Mouse (Mus musculus) heart, postnatal 4 days (tissue): ENCODE measurements around the gene Pcdh7. TPM values are rescaled to one million over a fixed set of nuclear protein-coding genes. Genes with fewer than 3 reads are reported as not detected.

Experiments used
- DNase-seq: peaks from one replicate; pipeline ENCODE4 v3.0.0; 2021
- total RNA-seq, 2 experiments: library from RNA; stranded (reverse); gene quantifications; 2 replicates each; pipeline ENCODE4 v1.2.3; 2021

The Pcdh7 gene
- total RNA-seq, 2 experiments from 2014 or later = 148 to 160 TPM

DNA sequence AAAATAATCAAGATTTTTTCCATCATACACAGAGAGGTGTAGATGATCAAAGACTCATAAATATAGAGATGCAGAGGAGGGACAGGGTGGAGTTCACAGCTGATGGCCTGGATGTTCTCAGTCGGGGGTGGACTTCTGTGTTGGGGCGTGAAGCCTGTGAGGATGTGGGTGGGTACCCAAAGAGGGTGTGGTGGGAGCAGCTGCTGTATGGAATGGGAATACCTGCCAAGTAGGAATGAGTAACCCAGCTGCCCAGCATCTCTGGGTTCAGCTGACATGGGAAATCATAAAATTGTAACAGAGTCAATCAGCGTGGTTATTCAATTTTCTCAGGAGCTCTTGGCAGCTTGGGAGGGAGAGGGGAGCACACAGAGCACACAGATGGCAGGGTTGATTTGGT is 85.3 kb downstream of the Pcdh7 start:
- no peak for DNase-seq

DNA sequence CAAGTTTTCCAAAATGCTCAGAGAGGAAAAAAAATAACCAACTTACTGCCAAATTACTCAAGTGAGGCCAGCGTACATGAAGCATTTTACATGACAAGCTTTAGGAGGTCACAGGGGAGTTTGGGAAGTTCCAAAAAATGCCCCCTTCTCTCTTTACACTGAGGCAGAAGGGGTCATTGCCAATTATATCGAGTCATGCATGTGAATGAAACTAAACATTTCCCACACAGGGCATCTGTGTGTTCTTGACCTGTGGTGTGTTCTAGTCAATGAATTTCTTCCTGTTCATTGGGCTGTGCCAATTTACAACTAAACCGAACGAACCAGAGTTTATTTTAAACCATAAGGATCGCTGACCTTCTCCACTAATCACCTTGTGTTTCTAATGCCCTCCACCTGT is 86.1 kb downstream of the Pcdh7 start:
- DNase-seq = no peak

DNA sequence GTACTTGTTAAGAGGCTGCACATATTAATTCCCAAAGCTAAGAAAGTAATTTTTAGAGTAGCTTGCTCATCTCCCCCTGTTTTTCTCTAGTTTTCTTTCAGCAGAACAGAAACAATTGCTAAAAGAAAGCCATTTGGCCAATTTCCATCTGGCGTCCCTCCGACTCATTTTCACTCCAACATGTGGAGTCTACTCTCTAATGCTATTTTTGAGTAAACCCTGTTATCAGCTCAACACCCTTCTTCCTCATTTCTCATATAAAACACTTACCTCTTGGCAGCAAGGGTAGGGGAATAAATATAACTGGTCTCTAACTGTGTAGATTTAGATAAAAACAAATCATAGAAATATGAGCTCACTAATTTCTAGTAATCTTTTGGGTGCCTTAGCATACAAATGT is 89.6 kb downstream of the Pcdh7 start:
- DNase-seq = peak; percentile 45

DNA sequence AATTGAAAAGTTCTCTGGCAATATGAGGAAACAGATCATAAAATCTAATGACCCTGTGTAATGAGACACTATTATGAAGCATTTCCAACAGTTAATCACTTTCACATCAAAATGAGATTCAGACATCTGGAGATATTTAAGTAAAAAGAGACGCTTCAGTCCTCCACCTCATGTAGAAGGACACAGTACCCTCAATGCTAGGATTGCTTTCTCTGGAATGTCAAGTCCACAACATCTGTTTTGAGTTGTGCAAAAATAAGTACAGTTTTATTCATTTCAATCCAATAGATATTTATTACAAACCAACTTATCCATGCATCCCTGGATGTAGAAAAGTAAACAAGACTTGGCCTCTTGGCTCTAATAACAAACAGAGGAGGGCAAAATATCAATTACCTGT is 92.9 kb downstream of the Pcdh7 start:
- no peak for DNase-seq

DNA sequence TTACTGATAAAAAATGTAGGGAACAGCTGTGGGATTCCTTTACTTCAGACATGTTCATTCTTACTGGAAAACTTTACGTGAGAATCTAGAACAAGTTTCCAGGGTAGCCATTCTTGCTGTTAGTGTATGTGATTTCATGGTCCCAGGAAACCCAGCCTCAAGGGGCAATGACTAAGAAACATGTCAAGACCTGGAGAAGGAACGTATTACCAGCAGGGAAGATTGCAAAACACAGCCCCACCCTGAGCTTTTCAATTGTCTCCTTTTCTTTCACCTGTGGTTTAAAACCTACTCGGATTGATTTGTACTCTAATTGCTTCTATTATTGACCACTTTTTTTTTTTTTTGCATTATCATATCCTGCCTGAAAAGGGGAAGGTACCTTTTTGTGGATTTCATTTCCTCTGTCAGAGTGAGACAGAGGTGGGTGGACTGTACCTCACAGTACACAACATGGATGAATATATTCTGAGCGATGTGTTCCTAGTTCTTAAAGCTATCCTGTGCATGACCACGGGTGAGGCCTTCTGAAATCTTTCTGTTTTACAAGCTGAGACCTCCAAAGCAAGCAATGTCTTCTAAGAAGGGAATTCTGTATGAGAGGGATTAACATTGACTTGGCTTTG is 98.3 kb downstream of the Pcdh7 start:
- DNase-seq = no peak

DNA sequence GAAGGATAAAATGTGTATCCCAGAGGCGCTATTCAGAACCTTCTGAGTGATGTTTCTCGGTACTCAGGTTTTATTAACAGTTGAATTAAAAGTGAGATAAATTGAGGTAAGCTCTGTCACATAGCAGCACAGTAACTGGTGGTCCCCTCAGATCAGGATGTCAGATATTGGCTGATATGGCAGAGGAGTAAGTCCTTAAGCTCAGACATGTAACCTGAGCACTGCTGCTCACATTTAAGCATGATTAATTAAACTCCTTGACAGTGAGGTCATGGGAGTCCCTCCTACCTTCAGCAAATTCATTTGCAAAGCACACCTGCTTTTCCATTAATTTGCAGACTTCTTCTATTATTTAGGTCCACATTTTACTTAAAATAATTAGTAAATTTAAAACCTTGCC is 102.0 kb downstream of the Pcdh7 start:
- no peak for DNase-seq

DNA sequence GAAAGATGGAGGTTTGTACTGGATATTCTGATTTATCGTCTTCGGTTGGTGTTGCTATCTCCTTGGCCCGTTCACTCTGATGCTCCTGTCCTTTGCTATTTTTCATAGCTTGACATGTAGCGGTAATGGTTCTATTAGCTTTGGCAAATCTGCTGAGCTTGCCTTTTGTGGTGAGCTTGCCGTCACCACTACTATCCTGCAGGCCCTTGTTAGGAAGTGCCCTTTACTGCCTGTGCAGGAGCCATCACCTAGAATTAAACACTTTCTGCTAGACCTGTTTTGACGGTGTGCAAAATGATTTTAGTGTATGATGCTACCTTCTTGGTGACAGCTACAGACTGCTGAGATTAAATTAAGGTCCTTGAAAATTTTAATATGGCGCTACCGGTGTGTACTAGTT is 103.3 kb downstream of the Pcdh7 start:
- DNase-seq = no peak

DNA sequence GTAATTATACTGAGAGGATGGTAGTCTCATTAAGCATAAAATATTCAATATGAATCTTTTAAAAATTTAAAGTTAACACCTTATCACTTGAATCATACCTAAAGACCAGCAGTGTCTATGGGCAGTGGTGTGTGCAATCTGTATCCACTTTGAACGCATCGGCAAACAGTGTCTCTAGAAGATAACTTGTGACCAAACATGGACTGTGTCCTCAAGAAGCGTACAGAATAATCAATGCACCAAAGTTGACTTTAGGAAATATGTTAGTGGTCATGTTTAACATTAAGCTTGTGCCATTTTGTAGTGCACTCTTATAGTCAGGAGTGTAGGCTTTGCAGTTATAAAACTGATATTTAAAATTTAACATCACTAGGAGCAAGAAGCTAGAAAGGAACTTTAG is 110.7 kb downstream of the Pcdh7 start:
- DNase-seq = no peak

DNA sequence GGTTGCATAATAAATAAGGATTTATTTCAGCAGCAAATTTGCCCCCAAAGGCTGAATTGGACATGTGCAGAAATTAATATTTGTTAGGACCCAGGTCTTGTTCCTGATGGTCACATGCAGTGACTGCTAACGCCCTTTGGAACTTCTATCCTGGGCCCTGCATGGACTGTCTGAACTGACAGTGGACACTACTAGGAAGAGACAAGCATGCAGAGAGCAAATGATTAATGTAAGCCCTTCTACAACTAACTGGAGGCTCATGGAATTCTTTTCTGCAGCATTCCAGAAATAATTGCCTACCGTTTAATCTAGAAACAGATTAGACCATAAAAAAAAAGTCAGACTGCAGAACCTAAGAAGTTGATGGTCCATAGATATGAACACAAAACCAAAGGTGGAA is 119.4 kb downstream of the Pcdh7 start:
- DNase-seq = no peak

DNA sequence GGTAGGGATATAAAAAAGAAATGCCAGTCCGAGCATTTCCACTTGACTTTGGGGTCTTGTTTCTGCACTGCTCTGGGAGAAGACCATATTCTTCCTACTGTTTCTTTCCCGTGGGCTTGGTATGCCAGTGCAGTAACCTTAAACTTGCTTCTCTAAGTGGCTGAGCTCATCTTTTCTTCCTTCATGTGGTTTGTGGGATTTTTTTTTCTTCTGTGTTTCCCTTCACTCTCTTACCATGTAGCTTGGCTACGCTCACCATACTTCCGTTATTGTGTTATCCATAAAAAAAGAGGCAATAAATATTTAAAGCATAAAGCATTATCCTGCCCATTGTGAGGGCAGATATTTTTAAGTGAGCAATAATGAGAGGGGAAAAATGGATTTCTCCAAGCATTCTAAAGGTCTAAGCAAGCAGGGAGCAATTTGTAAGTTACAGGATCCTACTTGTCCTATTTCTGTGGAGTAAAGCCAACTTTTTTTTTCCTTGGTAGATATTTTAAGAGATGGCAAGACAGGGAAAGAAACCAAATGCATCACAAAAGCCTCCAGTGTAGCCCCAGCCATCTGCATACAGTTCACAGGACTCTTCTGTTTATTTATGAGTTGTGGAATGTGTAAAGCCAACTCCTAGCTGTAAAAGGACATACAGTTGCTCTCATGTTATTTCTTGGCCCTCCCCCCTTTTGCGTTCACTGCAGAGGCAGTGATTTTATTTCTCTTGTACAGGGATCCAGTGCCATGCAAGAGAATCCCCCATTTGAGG is 123.8 kb downstream of the Pcdh7 start:
- DNase-seq = no peak

DNA sequence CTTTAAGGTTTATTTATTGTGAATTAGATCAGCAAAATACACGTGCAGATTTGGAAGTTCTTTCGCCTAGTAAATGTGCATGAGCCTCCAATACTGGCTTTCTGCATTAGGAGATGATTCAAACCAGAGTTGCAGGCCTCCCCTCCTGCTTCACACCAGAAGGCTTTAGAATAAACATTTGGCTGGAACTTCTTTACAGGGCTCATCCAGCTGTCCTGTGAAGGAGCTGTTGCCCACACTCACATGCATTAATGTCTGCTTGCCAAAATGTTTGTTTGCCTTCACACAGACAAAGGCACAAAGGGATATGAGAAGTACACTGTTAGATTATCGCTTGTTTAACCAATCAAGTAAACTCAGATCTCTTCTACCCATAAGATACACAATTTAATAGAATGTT is 129.7 kb downstream of the Pcdh7 start:
- no peak for DNase-seq

DNA sequence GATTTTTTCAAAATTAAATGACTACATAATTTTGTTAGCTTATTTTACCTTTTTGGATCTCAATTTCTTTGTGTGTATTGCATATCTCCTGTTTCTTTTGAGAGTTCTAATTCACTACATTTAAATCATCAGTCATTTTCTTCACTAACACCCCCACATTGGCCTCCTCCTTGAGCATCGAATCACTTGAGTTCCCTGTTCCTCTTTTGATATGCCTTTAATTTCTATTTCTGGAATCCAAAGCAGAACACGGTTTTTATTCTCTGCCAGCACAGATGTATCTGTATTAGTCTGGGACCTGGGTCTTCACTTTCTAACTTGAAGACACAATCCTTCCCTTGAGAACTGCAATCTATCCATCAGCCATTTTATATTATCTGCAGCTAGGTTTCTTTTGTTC is 132.3 kb downstream of the Pcdh7 start:
- no peak for DNase-seq

DNA sequence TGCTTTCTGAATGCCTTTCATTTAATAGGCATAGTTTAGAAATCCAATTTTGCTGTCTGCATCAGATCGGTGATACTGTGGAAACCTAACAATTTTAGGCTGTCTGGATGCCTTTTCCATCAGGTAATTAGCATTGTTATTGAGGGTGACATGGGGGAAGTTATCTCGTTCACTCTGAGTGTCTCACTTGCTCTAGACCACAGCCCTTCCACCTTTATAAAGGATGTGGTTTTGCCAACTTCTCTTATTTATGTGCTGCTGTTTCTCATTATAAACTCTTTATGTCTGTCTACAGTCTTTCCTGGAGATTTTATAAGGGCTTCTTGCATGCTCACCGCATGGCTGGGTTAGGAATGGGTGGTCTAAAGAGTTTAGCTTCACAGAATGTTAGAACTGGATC is 139.5 kb downstream of the Pcdh7 start:
- no peak for DNase-seq

DNA sequence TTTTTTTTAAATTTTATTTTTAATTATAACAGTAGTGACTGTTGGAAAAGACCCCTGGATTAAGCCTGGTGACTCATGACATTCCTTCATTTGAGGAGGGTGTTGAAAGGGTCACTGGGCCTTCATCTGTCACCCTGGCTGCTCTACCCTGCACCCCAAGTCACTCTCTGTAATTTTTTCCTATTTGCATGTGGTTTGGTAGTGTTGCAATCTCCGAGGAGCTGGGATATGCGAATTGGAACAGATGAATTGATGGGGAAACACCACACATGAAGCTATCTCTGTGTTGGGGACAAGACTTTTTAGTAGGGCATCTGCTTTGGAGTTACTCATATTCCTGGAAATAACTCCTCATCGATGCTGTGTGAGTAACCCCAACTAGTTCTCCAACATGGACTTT is 146.5 kb downstream of the Pcdh7 start:
- DNase-seq = no peak

DNA sequence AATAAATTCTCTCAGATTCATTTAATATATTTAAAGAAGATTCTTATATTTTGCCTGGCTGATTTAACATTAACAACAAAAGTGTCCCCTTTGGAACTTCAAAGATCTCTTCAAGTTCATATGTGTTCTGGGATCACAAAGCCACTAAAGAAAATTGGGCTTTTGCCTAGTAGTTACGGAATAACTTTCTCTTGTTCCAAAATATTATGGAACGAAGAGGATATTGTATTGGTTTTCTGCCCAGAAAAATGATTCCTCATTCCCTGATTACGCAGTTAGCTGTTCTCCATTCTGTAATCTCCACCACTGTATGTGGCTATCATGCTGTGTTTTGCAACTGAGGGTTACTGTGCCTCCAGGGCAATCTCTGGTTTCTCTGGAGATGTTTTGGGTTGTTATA is 147.5 kb downstream of the Pcdh7 start:
- DNase-seq = no peak

DNA sequence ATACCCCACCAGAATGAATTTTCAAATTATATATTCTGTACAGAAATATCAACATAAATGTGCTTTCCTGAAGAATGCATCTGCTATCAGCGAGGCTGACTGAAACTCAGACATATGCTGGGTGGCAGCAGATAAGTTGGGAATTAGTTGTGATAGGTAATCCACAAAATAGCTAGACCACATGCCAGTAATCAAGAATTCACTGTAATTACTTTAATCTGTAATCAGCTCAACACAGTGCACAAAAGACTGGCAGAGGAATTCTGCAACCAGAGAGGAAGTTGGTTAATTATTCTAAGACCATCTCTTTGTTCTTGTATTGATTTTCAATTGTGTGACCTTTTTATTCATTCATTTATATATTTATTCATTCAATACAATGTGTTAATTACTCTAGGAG is 148.3 kb downstream of the Pcdh7 start:
- no peak for DNase-seq

DNA sequence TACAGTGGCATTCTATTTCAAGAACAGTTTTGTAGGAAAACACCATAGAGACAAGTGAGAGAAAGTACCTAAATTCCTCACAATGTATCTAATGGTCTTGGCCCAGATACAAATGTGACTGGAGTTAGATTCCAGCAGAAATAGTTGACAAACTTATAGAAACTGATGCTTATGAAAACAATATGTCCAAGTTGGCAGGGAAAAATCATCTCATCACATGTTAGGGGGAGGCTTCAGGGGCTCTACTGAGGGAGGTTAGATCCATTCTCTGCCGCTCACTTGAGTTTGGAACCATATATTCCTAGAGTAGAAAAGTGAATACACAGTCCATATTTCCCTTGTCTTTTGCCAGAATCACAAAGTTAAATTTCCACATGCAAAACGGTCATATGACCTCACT is 150.1 kb downstream of the Pcdh7 start:
- no peak for DNase-seq

DNA sequence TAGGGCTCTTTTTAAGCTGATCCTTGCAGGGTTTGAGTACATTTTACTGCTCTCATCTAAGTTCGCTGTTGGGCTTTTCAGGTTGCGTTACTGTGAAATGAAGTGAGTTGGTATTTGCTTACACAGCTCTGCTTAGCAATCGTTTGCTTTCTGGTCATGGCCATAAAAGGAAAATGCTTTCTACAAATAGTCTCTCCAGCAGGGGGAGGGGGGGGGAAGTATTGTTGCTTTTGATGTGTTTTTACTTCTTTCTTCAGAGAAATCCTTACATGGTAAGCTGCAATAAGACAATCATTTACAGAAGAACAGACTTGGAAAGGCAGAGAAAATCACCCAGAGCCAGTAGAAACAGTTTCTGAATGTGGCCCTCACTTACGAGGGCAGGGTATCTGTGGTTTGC is 150.9 kb downstream of the Pcdh7 start:
- no peak for DNase-seq

DNA sequence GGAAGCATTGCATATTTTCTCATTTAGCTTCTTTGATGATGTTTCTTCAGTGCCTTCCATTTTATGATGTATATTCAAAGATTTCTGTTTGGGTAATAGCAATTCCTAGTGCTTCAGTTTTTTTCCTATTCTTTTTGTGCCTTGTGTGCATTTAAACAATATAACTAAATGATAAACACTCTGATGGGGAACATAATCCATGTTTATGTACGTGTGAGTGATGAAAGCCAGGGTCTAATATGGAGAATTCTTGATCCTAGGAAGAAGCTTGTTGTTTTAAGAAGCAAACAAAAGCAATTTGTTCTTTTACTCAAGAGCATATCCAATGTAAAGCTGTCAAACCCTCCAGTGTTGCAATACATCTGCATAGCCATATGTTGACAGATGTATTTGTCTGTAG is 153.0 kb downstream of the Pcdh7 start:
- no peak for DNase-seq

DNA sequence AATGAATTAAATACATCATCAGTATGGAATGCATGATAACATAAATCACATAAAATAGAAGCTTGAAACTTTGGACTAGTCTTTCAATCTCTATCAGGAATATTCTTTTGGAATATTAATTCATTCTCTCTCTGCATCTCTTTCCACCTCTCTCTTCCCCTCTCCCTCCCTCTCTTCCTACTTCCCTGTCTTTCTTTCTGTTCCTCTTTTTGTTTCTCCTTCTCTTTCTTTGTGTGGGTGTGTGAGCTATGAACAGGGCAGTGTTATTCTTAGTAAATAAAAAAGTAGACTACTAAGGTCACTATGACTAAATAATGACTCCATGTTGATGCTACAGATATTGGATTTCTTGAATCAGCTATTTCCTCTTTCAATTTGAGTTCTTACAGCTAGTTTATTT is 167.2 kb downstream of the Pcdh7 start:
- no peak for DNase-seq

DNA sequence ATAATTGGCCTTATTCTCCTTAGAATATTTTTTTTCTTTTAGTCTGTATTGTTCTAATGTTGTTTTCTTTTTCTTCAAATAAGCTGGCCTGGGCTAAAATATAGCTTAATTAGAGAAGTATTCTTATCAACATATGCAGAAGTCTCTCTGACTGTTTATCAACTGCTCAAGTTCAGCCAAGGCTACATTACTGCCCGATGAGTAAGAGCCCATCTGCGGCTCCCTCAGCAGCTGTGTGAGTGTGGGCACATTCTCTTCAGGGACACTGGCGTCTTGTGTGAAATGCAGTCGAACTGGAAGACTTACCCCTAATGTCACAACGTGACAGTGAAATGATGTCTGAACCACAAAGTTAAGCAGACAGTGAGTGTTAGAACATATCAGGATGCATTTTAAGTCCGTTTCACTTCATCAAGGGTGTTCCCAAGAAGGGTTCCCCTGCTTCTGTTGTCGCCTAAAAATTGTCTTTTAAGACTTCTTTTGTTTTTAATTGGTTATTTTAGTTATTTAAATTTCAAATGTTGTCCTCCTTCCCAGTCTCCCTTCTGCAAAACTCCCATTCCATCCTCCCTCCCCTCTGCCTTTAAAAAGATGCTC is 181.3 kb downstream of the Pcdh7 start:
- peak; percentile 31 for DNase-seq

DNA sequence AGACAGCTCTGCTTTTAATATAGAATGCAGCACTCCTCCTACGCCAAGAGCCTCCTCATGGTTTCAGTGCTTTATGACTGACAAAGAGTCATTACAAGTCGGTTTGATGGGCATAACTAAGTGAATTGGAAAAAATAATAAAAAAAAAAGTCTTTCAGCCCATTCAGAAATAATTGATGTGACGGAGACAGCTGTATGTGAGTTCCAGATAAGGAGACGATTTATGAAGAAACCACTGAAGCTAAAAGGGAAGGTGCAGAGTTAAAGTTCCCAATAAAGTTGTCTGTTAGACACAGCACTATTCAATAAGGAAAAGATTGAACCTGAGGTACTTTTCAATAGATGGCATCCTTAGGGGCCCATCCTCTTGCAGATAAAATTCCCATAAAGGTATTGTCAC is 189.5 kb downstream of the Pcdh7 start:
- DNase-seq = no peak

DNA sequence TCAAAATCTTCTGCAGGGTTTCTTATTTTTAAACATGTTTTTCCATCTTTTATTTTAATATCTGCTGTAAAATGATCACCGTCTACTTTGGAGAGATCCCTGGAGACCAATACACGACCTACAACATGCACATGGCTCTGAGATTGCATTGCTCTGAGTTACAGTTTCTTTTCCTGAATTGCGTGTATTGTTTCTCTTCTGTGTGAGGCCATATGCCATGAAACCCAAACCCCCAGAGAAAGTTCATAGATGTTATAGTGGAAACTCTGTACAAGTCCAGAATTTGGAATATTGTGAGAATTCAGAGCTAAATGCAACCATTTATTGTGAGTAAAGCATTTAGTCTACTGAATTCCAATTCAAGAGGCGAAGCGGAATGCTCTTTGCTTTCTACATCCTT is 203.4 kb downstream of the Pcdh7 start:
- DNase-seq = no peak

DNA sequence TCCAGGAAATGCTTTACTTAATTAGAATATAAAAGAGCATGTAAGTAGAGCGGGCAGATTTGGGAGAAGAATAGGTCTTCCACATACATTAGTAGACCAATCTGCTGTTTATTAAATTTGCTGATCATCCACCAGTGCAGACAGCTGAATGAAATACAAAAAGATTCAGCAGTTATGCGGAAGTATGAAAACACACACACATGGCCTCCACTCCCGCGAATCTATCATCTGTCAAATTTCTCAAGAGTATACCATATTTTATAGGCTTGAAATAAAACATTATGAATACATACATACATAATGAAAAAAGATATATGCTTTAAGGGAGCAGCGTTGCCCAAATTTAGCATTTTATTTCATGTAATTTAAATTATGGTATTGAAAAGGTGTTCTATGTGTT is 213.6 kb downstream of the Pcdh7 start:
- DNase-seq = no peak
